Mouse (Mus musculus) hindbrain, postnatal 0 days (tissue): ENCODE measurements around the gene Jund. TPM values are rescaled to one million over a fixed set of nuclear protein-coding genes. Genes with fewer than 3 reads are reported as not detected.

Experiments
- ATAC-seq: fragments of 200-750 bp; cut with Nextera tagmentation; 2 replicates; pipeline ENCODE4 v1.8.0; 2017; ENCODE audit warnings: mild to moderate bottlenecking, moderate TSS enrichment, moderate library complexity
- DNase-seq: peaks from one replicate; pipeline ENCODE4 v3.0.0-alpha.2; 2015; ENCODE audit warnings: low spot score
- H3K27ac ChIP-seq: fragments of 300-500 bp; sonication (generic); 2 replicates; pipeline ENCODE4 v1.5.1; 2014; ENCODE audit warnings: mild to moderate bottlenecking
- H3K27me3 ChIP-seq: fragments of 300-500 bp; sonication (generic); 2 replicates; pipeline ENCODE4 v1.6.1; 2014; ENCODE audit warnings: low read length, mixed read lengths; ENCODE audit not compliant: insufficient read depth
- H3K36me3 ChIP-seq: fragments of 300-500 bp; sonication (generic); 2 replicates; pipeline ENCODE4 v1.6.1; 2014; ENCODE audit warnings: low read length, mixed read lengths; ENCODE audit not compliant: insufficient read depth
- H3K4me1 ChIP-seq: fragments of 300-500 bp; sonication (generic); 2 replicates; pipeline ENCODE4 v1.6.1; 2014; ENCODE audit warnings: antibody characterized with exemption, low read length, mixed read lengths; ENCODE audit not compliant: insufficient read depth
- H3K4me2 ChIP-seq: fragments of 300-500 bp; sonication (generic); 2 replicates; pipeline ENCODE4 v1.6.1; 2014; ENCODE audit warnings: low read depth, mild to moderate bottlenecking, low read length, moderate library complexity, mixed read lengths
- H3K4me3 ChIP-seq: fragments of 300-500 bp; sonication (generic); 2 replicates; pipeline ENCODE4 v1.5.1; 2014; ENCODE audit warnings: low read length
- H3K9ac ChIP-seq: fragments of 300-500 bp; sonication (generic); replicated peaks from 2 replicates; pipeline ENCODE4 v1.6.1; 2014; ENCODE audit warnings: mild to moderate bottlenecking, low read length, moderate library complexity, mixed read lengths
- H3K9me3 ChIP-seq: fragments of 300-500 bp; sonication (generic); 2 replicates; pipeline ENCODE4 v1.6.1; 2016; ENCODE audit warnings: low read length, mixed read lengths
- CTCF ChIP-seq: IDR thresholded peaks from 2 replicates; pipeline ENCODE4 v1.5.1; 2016; ENCODE audit warnings: antibody characterized with exemption, control low read depth, low read depth
- WGBS: fragments of 180-500 bp; shearing (Covaris S2); extraction: QIAGEN DNeasy Blood & Tissue Kit; methylation state at CpG from one replicate; pipeline ENCODE4 v1.1.7; 2014; 5-methylcytosine and 5-hydroxymethylcytosine counted together
- polyA plus RNA-seq: library from polyadenylated mRNA; unstranded; fragments of >200 nt; fragmentation: Nextera tagmentation; extraction: Ambion mirVana; gene quantifications from 2 replicates; pipeline ENCODE4 v1.2.1, GENCODE M21; 2015
- total RNA-seq: library from RNA; depleted of rRNA; stranded (reverse); fragments of >200 nt; gene quantifications from 2 replicates; pipeline ENCODE4 v1.2.3, GENCODE M21; 2014; rRNA removed

Gene Jund
- total RNA-seq = 486 and 650 TPM in 2 replicates
- 90.4 and 96.3 TPM in 2 replicates for polyA plus RNA-seq

GRCm38 (mm10) chr8:70698310-70699109 is at the start of gene Jund:
Gene Jund (plus strand): TSS chr8:70698949.
- Histone ChIP-seq H3K36me3 (0 out of 2 replicates have a peak, but pooled peaks cover 5% of the 10 kb centered on the region), H3K9me3 (no peaks in the 10 kb centered on the region), H3K4me3 (peak within 1 kb of the TSS; percentile 90), H3K9ac (peak within 1 kb of the TSS; percentile 98), H3K4me1 (peaks cover 21% of the 10 kb centered on the region), H3K27ac (peak within 1 kb of the TSS; percentile 99), H3K4me2 (peak within 1 kb of the TSS; percentile 61), H3K27me3 (no peaks in the 10 kb centered on the region)
- under 1% methylated on average over 58 of the region's 69 CpGs for WGBS
- ATAC-seq (peak; percentile 91), DNase-seq (peak; percentile 100)
- peak; percentile 36 for TF ChIP-seq CTCF

- Histone ChIP-seq H3K4me3 (no peak overlapping the region), H3K4me1 (peaks cover 17% of the 10 kb centered on the region)
Measured at GRCm38 (mm10) chr8:70649324-70649723, 49.4 kb upstream of the Jund start.

GRCm38 (mm10) chr8:70650351-70650750 is 48.4 kb upstream of the Jund start:
- Histone ChIP-seq H3K4me3 (no peak overlapping the region), H3K4me2 (no peak overlapping the region), H3K9me3 (no peaks in the 10 kb centered on the region), H3K4me1 (peaks cover 17% of the 10 kb centered on the region), H3K36me3 (peaks cover 22% of the 10 kb centered on the region), H3K9ac (no peak overlapping the region), H3K27ac (no peak overlapping the region), H3K27me3 (no peaks in the 10 kb centered on the region)
- no peak for TF ChIP-seq CTCF
- ATAC-seq (no peak), DNase-seq (no peak)
- 92% methylated on average over 17 of the region's 17 CpGs for WGBS

More at GRCm38 (mm10) chr8:70649324-70649723, 49.4 kb upstream of the Jund start:
- Histone ChIP-seq H3K36me3 (peaks cover 18% of the 10 kb centered on the region; the same call in 1 of the 2 replicates), H3K9ac (no peak overlapping the region), H3K9me3 (no peaks in the 10 kb centered on the region), H3K4me2 (no peak overlapping the region), H3K27me3 (no peaks in the 10 kb centered on the region), H3K27ac (peak overlapping the region; percentile 68)
- ATAC-seq (peak; percentile 76), DNase-seq (peak; percentile 95)
- no peak for TF ChIP-seq CTCF
- WGBS = 18% methylated on average over 4 of the region's 4 CpGs

GRCm38 (mm10) chr8:70653226-70653625 is 45.5 kb upstream of the Jund start:
- no peak overlapping the region for H3K27ac ChIP-seq

GRCm38 (mm10) chr8:70654121-70654520 is 44.6 kb upstream of the Jund start:
- Histone ChIP-seq H3K27ac (no peak overlapping the region), H3K9me3 (no peaks in the 10 kb centered on the region), H3K4me3 (no peak overlapping the region), H3K4me2 (no peak overlapping the region), H3K4me1 (peaks cover 17% of the 10 kb centered on the region), H3K36me3 (peaks cover 34% of the 10 kb centered on the region), H3K27me3 (no peaks in the 10 kb centered on the region), H3K9ac (no peak overlapping the region)
- TF ChIP-seq CTCF = no peak
- DNase-seq (no peak), ATAC-seq (no peak)
- 67% methylated on average over 1 of the region's 1 CpGs for WGBS

More at GRCm38 (mm10) chr8:70653226-70653625, 45.5 kb upstream of the Jund start:
- H3K4me2 ChIP-seq = no peak overlapping the region
- no peak overlapping the region for H3K4me3 ChIP-seq
- peaks cover 12% of the 10 kb centered on the region for H3K4me1 ChIP-seq
- no peak for ATAC-seq
- no peak for DNase-seq
- H3K9me3 ChIP-seq = no peaks in the 10 kb centered on the region
- H3K36me3 ChIP-seq = peaks cover 34% of the 10 kb centered on the region
- H3K9ac ChIP-seq = no peak overlapping the region
- TF ChIP-seq CTCF = peak; percentile 73
- 42% methylated on average over 2 of the region's 2 CpGs for WGBS
- no peaks in the 10 kb centered on the region for H3K27me3 ChIP-seq

- H3K4me3 ChIP-seq = no peak overlapping the region
- H3K36me3 ChIP-seq = peaks cover 26% of the 10 kb centered on the region
- H3K9ac ChIP-seq = no peak overlapping the region
- TF ChIP-seq CTCF = no peak
- peak overlapping the region; percentile 77 for H3K27ac ChIP-seq
- no peaks in the 10 kb centered on the region for H3K27me3 ChIP-seq
- peaks cover 10% of the 10 kb centered on the region; the same call in 1 of the 2 replicates for H3K4me1 ChIP-seq
- no peak overlapping the region for H3K4me2 ChIP-seq
- H3K9me3 ChIP-seq = no peaks in the 10 kb centered on the region
- no peak for DNase-seq
- 22% methylated on average over 2 of the region's 2 CpGs for WGBS
- no peak for ATAC-seq
Measured at GRCm38 (mm10) chr8:70655469-70655868, 43.3 kb upstream of the Jund start.
